Mouse (Mus musculus) adrenal gland, adult 18-20 months (tissue): ENCODE measurements around the gene 4930402H24Rik. TPM values are rescaled to one million over a fixed set of nuclear protein-coding genes. Genes with fewer than 3 reads are reported as not detected.
A peak's percentile ranks its signal among the peaks of the same experiment; 100 is the strongest.

Source experiments
- DNase-seq, 2 experiments: peaks; one replicate each; pipeline ENCODE4 v3.0.0; 2021 to 2022; ENCODE audit warnings: low spot score in 2 of 2
- long read RNA-seq, 2 experiments: library from polyadenylated mRNA; stranded (forward); transcript quantifications; one replicate each; pipeline ENCODE4 v2.0.0; 2021
- total RNA-seq, 2 experiments: library from RNA; stranded (reverse); gene quantifications; 1 replicate in 1 of 2; 2 replicates in 1 of 2; pipeline ENCODE4 v1.2.3; 2021

The 4930402H24Rik gene
- 10 to 100 TPM; 29.5 to 47.8 TPM for total RNA-seq
- long read RNA-seq, experiment 1, full-length matches to known transcripts = 6 of 14 reads
- long read RNA-seq, experiment 1, partial matches to known transcripts = 1 of 14 reads
- long read RNA-seq, experiment 1, other reads (novel, unspliced or antisense) = 7 of 14 reads
- long read RNA-seq, experiment 2, full-length matches to known transcripts = 7 of 27 reads
- long read RNA-seq, experiment 2, partial matches to known transcripts = 10 of 27 reads
- long read RNA-seq, experiment 2, other reads (novel, unspliced or antisense) = 10 of 27 reads

DNA sequence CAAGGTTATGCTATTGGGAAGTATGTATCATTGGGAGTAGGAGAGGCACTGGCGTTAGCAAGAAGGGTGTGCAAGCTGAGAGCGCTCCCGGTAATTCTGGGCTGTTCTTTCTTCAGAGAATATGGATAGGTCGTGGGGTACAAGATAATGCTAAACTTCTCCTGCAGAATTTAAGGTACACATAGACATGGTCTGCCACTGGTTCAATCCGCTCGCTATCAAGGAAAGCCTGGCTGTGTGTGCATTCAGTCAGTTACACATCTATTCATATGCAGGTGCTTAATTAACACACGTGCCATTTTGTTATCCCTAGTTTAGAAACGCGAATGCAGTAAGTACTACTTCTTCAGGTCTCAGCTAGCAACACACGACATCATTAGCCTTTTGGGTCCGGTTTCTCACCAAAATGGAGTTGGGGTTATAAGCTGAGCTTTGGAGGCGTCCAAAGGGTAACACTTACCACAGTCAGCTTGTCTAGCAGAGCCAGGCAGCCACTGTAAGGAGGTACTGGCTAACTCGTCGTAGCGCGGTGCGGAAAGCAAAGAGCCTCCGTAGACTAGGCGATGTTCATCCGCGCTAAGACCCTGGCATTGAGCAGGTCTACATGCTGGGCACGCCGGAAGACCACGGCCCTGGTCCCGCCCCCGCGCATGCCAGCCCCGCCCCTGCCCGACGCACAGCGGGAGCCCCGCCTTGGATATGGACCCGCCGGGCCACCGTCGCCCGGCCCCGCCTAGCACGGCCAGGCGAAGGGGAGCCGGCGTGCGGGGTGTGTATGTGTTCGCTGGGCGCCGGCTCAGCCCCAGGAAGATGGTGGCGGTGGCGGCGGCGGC is at the start of gene 4930402H24Rik, which contains the start of gene Atrn:
Gene 4930402H24Rik, minus strand, starts transcription at position 656 of the 833 bp plus-strand sequence.
Gene Atrn, plus strand, starts transcription at position 745 of the 833 bp plus-strand sequence.
- peak; percentile 91 to 95 for DNase-seq

DNA sequence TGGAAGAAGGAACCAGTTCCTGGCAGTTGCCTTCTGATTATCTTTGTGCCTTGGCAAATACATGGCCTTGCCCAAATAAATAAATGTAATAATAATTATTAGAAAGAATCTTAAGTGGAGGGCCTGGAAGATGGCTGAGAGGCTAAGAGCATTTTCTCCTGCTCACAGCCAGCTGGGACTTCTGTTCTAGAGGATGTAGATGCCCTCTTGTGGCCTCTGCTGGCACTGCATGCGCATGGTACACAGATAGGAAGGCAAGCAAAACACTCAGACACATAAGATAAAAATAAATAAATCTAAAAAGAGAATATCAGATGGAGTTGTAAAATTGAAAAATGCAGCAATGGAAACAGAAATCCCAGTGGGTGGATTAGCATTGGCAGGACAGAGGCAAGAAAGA is 44.3 kb upstream of the 4930402H24Rik start:
- peak; percentile 79 to 85 for DNase-seq

DNA sequence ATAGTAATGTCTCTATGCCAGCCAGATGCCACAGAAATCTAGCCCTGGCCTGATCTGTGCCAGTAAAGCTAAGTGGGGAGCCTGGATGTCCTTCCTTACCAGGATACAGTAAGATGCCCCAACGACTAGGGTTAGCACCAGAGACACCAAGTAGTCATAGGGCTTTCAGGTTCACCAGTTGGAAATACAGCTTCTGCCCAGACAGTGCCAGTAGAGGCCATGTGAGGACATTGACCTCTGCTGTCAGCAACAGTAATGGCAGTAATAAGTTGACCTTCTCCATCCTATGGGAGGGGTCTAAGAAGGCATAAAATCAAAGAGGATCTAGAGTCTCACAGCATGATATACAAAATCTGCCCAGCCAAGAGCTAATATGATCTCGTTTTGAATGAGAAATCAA is 43.6 kb upstream of the 4930402H24Rik start:
- DNase-seq = no peak

DNA sequence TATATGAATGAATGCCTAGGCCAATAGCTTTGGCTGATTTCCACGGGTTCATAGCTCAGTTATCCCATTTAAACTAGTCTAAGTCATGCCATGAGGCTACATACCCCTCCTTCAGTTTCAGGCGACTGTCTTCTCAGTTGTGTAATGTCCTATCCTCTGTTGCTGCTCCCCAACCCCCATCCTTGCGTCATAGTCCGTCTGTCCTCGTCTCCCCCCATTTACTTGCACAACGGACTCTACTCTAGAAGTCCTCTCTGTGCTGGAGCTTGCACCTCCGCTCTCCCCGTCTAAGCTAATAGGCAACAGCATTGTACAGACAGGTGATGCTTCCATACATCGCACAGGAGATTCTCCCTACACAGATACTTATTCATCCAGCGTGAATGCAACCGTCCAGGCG is 26.7 kb upstream of the 4930402H24Rik start:
- no peak for DNase-seq

DNA sequence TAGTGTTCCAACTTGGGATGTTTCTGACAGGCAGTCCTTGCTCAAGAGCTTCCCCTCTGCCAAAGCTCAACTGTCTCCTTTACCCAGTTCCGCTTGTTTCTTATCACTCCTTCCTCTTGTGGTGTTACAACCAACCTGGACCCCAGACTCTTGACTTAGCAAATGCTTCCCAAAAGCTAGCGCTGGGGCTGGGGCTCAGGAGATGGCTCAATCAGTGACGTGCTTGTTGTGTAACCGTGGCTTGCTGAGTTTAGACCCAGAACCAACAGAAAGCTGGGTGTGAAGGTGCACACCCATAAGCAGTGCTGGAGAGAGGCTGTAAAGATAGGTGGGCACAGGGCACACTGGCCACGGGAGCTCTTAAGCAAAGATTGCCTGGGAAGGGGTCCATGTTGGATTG is 23.8 kb upstream of the 4930402H24Rik start:
- no peak for DNase-seq

DNA sequence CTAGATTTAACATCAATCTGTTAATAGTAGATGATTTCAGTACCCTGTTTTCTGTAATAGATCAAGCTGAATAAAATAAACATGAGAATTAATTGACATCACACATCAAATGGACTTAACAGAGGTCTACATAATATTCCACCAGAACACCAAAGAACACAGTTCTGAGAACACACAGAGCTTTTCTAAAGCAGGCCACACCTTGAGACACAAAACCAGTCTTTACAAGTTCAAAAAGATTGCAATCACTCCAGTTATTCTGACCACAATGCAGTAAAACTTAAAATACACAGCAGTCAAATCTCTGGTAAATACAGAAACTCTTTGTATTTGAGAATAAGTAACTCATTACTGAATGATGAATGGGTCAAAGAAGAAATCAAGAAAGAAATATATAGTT is 22.3 kb upstream of the 4930402H24Rik start:
- DNase-seq = no peak

DNA sequence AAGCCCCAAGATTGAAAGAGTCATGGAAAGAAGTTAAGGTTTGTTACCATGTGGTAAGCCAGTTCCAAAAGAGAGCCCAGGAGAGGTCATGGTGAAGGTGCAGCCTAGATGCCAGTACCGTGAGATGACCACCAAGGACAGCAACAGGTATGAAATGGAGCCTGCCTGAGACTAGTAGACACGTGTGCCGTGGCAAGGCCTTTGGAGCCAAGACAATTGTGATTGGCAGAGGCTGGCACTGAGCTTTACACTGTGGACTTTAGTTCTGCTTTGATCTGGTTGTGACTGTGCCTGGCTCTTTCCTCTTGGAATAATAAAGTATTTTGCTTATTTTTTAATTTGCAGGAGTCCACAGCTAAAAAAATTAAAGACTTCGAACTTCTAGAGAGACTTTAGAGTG is 21.8 kb upstream of the 4930402H24Rik start:
- DNase-seq = no peak

DNA sequence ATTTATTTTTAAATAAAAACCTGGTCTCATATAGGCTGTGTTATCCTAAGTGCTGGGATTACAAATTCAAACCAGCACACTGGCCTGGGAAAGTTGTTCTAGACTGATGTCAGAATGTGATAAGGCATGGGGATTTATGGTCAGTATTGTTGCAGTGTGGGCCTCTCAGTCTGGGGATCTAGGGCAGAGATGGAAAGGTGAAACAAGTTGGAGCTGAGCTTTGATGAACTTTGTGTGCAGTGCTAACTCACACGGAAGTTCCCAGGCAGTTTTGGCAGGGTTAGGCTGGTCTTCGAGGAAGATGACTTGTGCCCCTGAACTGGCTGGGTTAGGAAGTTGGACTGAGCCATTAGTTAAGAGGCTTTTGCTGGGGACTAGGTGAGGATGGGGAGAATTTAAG is 18.7 kb upstream of the 4930402H24Rik start:
- DNase-seq = no peak

DNA sequence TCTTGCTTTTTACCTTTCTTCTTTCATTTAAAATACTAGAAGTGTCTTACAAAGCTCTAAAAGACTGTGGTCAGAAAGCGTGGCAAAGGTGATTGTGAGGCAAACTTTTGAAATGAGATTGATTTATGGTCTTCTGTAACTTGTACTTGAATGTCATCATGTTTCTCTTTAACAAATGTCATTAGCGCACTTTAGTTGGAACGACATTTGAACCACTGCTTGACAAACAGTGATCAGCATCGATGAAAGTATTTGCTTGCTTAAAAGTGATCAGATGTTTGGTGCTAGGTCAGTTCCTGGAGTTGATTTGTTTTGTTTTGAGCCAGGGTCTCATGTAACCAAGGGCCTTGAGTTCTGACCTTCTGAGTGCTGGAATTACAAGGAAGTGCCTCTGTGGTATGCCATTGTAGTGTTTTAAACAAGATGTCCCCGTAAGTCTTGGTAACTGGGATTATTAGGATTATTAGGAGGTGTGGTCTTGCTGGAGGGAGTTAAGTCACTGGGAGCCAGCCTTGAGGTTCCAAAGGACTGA is 12.9 kb upstream of the 4930402H24Rik start:
- DNase-seq = no peak

DNA sequence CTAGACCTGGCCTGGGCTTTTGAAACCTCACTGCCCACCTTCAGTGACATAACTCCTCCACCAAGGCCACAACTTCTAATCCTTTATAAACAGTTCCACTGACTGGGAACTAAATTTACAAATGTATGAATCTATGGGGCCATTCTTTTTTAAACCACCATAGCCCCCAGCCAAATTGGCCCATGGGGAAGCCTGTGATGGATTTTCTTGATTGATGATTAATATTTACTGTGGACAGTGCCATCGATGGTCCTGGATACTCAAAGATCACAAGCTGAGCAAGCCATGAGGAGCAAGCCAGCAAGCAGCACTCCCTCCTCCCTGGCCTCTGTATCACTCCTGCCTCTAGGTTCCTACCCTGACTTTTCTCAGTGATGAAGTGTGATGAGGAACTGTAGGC is 11.5 kb upstream of the 4930402H24Rik start:
- DNase-seq = no peak

DNA sequence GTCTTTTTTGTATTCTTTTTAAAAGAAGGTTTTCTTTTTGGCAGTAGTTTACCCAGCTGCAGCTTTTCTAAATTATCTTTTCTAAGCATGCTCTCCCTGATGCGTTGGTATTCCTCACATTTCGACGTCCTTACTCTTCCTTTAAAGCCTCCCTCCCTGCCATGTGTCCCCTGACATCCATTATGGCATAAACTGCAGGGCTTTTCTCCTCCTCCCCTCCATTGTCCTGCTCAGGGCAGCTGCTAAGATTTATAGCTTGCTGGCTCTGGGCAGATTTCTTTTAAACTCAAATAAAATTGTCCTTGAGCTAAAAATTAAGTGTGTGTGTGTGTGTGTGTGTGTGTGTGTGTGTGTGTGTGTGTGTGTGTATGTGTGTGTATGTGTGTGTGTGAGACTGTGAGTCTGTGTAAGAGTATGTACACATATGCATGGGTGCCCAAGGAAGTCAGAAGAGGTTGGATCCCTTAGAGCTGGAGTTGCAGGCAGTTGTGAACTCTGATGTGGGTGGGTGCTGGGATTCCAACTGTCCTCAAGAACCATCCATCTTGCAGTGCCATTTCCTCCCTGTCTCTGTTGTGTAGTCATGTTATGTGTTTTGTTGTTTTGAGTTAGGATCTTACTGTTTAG is 10.4 kb upstream of the 4930402H24Rik start:
- DNase-seq = no peak

DNA sequence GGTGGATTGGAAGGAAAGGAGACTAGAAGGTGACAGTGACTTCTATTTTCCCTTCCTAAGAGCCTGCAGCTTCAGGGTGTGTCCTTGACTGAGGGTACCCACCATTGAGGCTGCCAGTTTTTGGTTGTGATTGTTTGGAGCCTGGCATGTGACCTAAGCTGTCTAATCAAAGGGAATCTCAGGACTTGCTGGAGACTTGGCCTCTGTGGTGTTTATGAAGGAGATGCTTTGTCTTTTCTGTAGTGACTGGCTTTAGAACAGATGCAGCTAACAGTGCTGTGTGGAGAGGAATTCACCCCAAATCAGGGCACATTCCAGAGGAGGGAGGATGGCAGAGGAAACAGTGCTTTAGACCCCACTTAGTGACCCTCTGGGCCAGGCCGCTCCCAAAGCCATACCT is 8.7 kb upstream of the 4930402H24Rik start:
- DNase-seq = no peak

DNA sequence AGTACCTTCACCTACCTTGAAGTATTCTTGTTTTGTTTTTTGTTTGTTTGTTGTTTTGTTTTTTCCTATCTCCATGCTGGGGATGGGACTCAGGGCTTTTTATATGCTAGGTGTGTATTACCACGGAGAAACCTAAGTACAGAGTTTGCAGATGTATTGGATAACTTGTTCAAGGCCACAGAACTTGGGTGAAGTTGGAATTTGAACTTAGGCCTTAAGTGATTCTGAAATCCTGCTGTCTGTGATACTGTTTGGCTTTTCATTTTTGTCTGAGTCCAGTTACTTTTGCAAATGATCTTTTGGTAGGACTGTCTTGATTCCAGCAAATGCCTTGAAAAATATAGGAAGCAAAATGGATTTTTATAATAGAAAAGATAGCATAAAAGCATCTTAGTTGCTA is 5.5 kb upstream of the 4930402H24Rik start:
- no peak for DNase-seq

DNA sequence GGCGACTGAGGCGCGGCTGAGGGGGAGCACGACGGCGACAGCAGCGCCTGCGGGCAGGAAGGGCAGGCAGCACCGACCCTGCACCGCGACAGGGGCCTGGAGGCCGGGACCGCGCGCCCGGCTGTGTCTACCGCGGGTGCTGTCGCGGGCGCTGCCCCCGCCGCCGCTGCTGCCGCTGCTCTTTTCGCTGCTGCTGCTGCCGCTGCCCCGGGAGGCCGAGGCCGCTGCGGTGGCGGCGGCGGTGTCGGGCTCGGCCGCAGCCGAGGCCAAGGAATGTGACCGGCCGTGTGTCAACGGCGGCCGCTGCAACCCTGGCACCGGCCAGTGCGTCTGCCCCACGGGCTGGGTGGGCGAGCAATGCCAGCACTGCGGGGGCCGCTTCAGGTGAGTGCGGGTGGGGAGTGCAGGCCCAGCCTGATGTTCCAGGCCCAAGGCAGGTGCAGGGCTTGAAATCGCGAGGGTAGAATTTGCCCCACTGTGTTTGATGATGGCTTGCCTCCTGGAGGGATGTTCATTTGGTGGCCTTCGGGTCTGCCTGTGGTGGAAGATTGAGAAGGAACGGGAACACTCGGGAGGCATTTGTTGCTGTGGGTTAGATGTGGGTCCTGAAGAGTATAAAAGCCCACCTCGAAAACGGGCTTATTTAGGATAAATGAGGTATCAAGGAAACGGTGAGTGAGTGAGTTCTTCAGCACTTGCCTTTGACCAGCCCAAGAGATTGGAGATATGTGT is 544 bp upstream of the 4930402H24Rik start:
- DNase-seq = no peak

DNA sequence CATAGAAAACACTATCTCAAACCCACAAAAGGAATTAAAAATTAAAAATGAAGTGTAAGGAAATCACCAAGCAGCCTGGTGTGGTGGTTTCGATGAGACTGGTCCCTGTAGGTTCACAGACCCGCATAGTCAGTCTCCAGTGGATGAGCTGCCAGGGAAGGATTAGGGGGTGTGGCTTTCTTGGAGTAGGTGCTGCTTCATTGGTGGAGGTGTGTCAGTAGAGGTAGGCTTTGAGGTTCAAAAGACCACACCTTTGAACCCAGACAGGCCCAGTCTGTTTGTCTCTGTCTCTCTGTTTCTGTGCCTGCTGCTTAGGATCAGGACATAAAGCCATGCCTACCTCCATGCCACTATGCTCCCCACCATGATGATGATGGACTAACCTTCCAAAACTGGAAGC is 7.4 kb downstream of the 4930402H24Rik start:
- DNase-seq = no peak

DNA sequence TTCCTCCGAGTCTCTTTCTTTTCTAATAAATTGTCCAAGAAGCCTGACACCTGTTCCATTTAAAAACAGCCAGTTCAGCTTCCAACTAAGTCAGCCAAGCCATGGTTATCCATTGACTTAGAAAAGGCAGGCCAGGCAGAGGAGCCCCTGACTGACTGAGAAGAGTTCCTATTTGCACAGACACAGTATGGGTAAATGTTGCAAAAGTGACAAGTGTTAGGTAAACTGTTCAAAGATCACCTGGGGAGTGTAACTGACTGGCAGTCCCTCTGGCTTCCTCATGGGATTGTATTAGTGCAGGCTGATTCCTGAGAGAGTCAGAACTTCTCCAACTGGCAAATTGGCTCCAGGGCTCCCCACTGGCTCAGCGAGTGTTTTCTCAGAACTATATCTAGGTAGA is 8.3 kb downstream of the 4930402H24Rik start:
- DNase-seq = no peak

DNA sequence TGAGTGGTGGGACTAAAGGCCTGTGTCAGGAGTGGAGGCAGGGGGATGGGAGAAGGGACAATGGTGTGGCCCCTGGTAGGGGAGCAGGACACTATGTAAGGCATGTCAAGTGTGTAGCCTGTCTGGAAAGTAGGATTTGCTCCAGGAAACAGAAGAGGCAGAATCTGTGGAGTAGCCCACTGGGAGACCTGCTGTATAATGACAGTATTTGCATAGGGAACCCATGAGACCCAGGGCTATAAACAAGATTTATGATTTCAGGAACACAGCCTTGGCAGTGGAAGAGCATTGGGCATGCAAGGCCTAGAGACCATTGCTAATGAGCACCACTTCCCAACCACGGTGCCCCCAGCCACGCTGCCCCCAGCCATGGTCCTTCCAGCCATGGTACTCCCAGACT is 9.3 kb downstream of the 4930402H24Rik start:
- no peak for DNase-seq

DNA sequence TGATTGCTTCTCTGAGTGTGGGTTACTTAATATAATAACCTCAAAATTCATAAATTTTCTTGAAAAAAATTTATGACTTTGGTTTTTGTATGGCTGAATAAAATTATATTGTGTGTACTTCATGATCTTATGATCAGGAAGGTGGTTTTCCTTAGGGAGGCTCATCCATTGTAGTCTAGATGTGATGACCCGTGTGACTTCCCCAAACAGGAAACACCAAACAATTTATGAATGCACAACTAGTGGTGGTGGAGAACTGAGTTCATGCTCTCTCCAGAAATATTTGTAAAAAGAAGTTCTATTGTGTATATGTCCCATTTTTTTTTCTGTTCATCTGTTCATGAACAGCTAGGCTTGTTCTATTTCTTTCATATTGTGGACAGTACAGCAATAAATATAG is 18.8 kb downstream of the 4930402H24Rik start:
- no peak for DNase-seq

DNA sequence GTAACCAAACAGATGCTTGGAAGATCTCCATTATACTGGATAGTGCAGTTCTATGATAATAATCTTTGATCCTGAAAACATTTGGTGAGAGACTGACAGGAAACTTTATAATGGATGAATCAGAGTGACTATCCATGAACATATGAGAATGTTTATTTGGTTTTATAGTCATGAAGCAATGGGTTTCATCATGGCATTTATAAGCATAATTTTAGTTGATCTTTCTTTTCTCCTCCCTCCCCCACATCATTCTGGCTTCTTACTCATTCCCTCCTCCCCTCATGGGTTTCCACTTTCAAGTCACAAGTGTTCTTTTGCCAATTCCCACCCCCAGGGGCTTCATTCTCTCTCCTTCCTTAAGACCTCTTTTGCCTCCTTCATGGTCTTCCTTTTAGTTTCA is 19.2 kb downstream of the 4930402H24Rik start:
- DNase-seq = no peak

DNA sequence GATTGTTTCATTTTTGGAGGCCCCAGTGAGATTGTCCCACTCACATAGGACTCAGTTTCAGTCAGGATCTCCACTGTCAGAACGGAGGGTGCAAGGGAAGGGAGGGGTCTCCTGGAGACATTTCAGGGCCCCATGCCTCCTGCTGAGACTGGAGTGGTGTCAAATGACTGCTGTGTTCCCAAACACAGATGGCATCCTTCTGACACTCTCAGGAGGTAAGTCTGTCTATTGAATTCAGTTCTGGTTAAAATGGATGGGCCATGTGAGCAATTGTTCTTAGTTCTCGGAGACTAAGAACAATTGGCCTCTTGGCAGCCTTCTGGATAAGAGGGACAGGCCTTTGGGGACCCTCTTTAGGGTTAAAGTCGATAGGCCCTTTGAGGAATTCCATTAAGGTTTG is 28.8 kb downstream of the 4930402H24Rik start:
- no peak for DNase-seq

DNA sequence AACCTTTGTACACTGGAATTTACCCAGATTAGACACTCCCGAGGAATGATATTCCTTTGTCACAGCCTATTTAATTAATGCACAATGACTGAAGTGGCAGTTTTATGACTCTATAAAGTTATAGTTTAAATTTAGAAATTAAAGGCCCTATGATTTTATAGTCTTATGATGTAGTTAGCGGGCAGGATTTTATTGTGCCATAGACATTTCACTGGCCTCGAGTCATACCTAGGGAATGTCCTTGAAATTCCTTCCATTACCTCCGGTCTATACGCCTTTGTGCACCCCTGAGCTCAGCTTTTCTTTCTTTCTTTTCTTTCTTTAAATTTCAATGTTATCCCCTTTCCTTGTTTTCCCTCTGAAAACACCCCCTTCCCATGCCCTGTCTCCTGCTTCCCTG is 35.3 kb downstream of the 4930402H24Rik start:
- DNase-seq = no peak
